Mouse (Mus musculus) B cell, adult 62 days (primary cell): ENCODE results near the gene Dync1h1. TPM values are rescaled to one million over a fixed set of nuclear protein-coding genes. Genes with fewer than 3 reads are reported as not detected.

Experiments used
- total RNA-seq: library from RNA; stranded (reverse); gene quantifications from 4 replicates; pipeline ENCODE4 v1.2.4, GENCODE M21; 2023

Dync1h1 gene
- 129 to 158 TPM (median 145 TPM) in 4 replicates for total RNA-seq

GRCm38 (mm10) chr12:110601241-110602218 lies at the start of gene Dync1h1:
Gene Dync1h1, plus strand, starts transcription at chr12:110601452.

GRCm38 (mm10) chr12:110682561-110683299 lies 81.5 kb downstream of the Dync1h1 start, which contains the start of gene 1700001K19Rik:
Gene 1700001K19Rik, minus strand, starts transcription at chr12:110682619.

GRCm38 (mm10) chr12:110702556-110702955 lies 101.3 kb downstream of the Dync1h1 start, which contains the start of gene Hsp90aa1:
Gene Hsp90aa1, minus strand, starts transcription at chr12:110702728.

Other genes with a start within 250 kb of the Dync1h1 start
- gene Ppp2r5c, start 154.3 kb upstream of the Dync1h1 start, total RNA-seq = 80.3 to 89.0 TPM (median 85.4 TPM) in 4 replicates
- 0.60 to 0.63 TPM in 2 of 4 replicates, not detected in the others for gene 1700001K19Rik, start 81.2 kb downstream of the Dync1h1 start, total RNA-seq
- gene Hsp90aa1, start 101.3 kb downstream of the Dync1h1 start, total RNA-seq = 577 to 701 TPM (median 622 TPM) in 4 replicates
- gene Wdr20, start 136.5 kb downstream of the Dync1h1 start, total RNA-seq = 58.7 to 87.2 TPM (median 63.5 TPM) in 4 replicates
- 0.33 to 0.58 TPM (median 0.56 TPM) in 3 of 4 replicates, not detected in the other for gene Mok, start 239.5 kb downstream of the Dync1h1 start, total RNA-seq
- 12.4 to 15.0 TPM (median 13.4 TPM) in 4 replicates for gene Zfp839, start 248.8 kb downstream of the Dync1h1 start, total RNA-seq